Mouse (Mus musculus): ENCODE data around the gene Tcl1b4. TPM values are rescaled to one million over a fixed set of nuclear protein-coding genes. Genes with fewer than 3 reads are reported as not detected.

Gene Tcl1b4
- polyA plus RNA-seq, 1 experiment from 2014 or later = not detected

DNA sequence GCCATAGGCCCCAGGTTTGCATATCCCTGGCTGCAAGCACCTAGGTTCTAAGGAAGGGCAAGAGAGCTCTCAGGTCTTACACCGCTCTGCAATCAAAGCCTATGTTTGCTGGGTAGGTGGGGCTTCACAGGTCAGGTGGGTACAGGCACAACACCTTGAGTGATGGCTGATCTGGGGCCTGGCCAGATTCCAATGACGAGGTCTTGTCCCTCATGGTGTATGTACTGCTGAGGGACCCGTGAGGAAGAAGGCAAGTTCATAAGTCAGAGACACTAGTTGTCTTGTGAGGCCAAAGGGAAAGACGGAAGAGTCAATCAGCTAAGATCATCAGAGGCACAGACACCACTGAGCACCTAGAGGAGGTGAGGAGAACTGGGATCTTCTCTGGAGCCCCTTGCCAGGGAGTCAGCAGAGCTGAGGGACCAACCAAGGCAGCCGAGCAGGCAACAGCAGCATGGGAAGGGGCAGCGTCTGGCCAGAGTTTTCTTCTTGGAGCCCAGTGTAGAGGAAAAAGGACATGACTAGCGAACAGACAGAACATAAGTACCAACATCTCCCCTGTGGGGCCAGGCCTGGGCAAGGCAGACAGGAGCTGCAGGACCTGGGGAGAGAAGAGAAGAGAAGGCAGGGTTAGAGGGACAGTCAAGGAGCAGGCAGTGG is 15.5 kb downstream of the Tcl1b4 start:
- H3K9ac ChIP-seq (ENCODE audit: low read length) = no peak overlapping the region
- no peak overlapping the region for H3K4me3 ChIP-seq (ENCODE audit: control insufficient read depth in 1 of 2, insufficient read depth in 1 of 2, low read depth in 1 of 2, low read length in 2 of 2)
- H3K27ac ChIP-seq (replicated peaks in 1 of 2; ENCODE audit: control insufficient read depth in 1 of 2, insufficient read depth in 1 of 2, low read depth in 2 of 2, low read length in 2 of 2) = no peak overlapping the region
- no peaks in the 10 kb centered on the region for H3K9me3 ChIP-seq (ENCODE audit: control insufficient read depth, low read length)
- H3K4me2 ChIP-seq (ENCODE audit: low read length) = no peak overlapping the region
- ATAC-seq (ENCODE audit: insufficient number of reproducible peaks, insufficient read depth, low FRiP score, low read depth) = no peak
- no peaks in the 10 kb centered on the region for H3K36me3 ChIP-seq (ENCODE audit: control insufficient read depth, insufficient read depth, low read length)
- H3K27me3 ChIP-seq (ENCODE audit: control insufficient read depth, insufficient read depth, low read length) = no peaks in the 10 kb centered on the region
- H3K4me1 ChIP-seq (ENCODE audit: control insufficient read depth in 2 of 2, insufficient read depth in 2 of 2, low read length in 2 of 2) = no peaks in the 10 kb centered on the region
- 80% methylated on average over 7 of the region's 7 CpGs for WGBS

DNA sequence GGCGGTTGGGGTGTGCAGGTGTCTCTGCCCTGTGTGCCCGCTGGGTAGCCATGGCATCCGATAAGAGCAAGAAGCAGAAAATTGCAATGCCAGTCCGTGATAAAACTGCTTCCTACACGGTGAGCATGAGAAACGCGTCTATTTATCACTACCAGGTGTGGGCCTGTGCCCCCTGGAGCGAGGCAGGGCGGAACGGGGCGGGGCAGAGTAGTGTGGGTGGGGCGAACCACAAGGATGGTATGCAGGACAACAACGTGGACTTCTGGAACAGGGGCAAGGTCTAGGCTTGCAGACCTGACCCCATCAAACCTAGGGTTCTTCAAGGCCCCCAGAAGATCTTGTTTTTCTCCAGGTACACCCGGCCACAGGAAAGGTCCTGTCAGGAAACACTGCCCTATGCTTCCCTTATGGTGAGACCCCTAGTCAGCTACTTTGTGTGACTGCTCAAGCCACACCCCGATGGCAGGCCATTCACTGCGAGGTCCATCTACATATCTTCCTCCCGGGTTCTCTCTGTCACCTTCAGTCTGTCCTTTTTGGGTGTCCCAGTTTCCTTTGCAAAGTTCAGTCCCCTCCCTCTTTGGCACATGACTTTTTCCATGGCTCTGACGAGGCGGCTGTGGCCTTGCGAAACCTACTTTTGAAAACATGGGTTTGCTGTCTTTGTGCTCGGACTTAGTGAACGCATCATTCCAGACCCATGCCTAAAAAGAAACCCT is 21.0 kb downstream of the Tcl1b4 start, which contains the start of gene Tcl1:
TSS of gene Tcl1 (minus strand) at position 193 of the 719 bp plus-strand sequence.
- no peak within 1 kb of the TSS for H3K27ac ChIP-seq (replicated peaks in 1 of 2; ENCODE audit: control insufficient read depth in 1 of 2, insufficient read depth in 1 of 2, low read depth in 2 of 2, low read length in 2 of 2)
- H3K36me3 ChIP-seq (ENCODE audit: control insufficient read depth, insufficient read depth, low read length) = no peaks in the 10 kb centered on the region
- H3K4me1 ChIP-seq (ENCODE audit: control insufficient read depth in 2 of 2, insufficient read depth in 2 of 2, low read length in 2 of 2) = no peaks in the 10 kb centered on the region
- WGBS = 85% methylated on average over 22 of the region's 22 CpGs
- no peaks in the 10 kb centered on the region for H3K27me3 ChIP-seq (ENCODE audit: control insufficient read depth, insufficient read depth, low read length)
- no peak within 1 kb of the TSS for H3K9ac ChIP-seq (ENCODE audit: low read length)
- no peak within 1 kb of the TSS for H3K4me2 ChIP-seq (ENCODE audit: low read length)
- no peak within 1 kb of the TSS for H3K4me3 ChIP-seq (ENCODE audit: control insufficient read depth in 1 of 2, insufficient read depth in 1 of 2, low read depth in 1 of 2, low read length in 2 of 2)
- peak; percentile 48 for ATAC-seq (ENCODE audit: insufficient number of reproducible peaks, insufficient read depth, low FRiP score, low read depth)
- H3K9me3 ChIP-seq (ENCODE audit: control insufficient read depth, low read length) = no peaks in the 10 kb centered on the region

DNA sequence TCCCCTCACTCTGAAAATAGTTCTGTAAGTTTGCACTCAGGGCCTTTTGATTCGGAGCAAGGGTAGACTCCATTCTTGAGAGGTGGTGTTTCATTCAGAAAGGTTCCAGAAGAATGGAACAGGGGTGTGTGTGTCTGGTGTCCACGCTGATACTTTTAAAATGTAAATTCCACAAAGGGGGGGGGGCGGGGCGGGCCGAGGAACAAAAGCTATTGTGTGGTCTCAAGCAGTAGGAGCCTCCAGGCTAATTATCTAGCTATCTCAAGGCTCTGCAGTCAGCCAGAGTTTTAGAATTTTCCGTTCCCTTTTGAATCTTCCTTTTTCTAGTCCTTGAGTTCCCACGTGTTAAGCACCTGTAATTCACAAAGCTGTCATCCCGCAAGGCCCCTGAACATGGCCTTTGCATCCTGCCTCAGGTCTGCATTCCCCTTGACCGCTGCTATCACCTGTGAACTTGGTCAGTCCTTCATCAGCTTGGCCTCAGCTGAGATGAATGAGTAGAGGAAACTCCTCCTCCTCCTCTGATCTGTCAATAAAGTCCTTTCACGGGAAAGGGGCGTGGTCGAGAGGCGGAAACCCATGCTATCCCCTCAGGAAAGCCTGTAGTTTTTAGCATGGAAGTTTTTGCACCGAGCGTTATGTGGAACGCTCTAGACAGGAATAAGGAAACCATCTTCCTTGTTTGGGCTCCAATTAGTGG is 23.0 kb downstream of the Tcl1b4 start:
- H3K27ac ChIP-seq (replicated peaks in 1 of 2; ENCODE audit: control insufficient read depth in 1 of 2, insufficient read depth in 1 of 2, low read depth in 2 of 2, low read length in 2 of 2) = no peak overlapping the region
- no peak overlapping the region for H3K9ac ChIP-seq (ENCODE audit: low read length)
- no peak for ATAC-seq (ENCODE audit: insufficient number of reproducible peaks, insufficient read depth, low FRiP score, low read depth)
- H3K4me1 ChIP-seq (ENCODE audit: control insufficient read depth in 2 of 2, insufficient read depth in 2 of 2, low read length in 2 of 2) = no peaks in the 10 kb centered on the region
- H3K27me3 ChIP-seq (ENCODE audit: control insufficient read depth, insufficient read depth, low read length) = no peaks in the 10 kb centered on the region
- H3K4me2 ChIP-seq (ENCODE audit: low read length) = no peak overlapping the region
- WGBS = 56% methylated on average over 16 of the region's 16 CpGs
- H3K36me3 ChIP-seq (ENCODE audit: control insufficient read depth, insufficient read depth, low read length) = no peaks in the 10 kb centered on the region
- no peaks in the 10 kb centered on the region for H3K9me3 ChIP-seq (ENCODE audit: control insufficient read depth, low read length)
- H3K4me3 ChIP-seq (ENCODE audit: control insufficient read depth in 1 of 2, insufficient read depth in 1 of 2, low read depth in 1 of 2, low read length in 2 of 2) = no peak overlapping the region

DNA sequence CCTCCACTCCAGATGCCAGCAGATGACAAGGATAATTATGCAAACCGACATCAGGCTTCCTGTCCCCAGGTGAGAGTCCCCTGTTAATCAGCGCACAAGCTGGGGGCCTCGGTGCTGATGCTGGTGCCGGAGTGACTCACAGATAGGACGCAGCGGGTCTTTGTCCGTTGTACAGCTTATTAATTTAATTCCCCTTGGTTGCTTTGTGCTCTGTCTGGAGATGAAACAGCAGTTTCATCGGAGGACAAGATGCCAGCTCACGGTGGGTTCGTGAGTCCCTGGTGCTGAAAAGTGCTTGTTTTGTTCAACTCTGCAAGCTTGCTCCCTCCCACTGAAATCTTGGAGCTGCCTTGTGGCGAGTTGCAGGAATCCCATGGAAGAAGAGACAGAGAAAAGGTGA is 32.6 kb downstream of the Tcl1b4 start:
- WGBS = 60% methylated on average over 11 of the region's 11 CpGs
- no peaks in the 10 kb centered on the region for H3K27me3 ChIP-seq (ENCODE audit: control insufficient read depth, insufficient read depth, low read length)
- no peak for ATAC-seq (ENCODE audit: insufficient number of reproducible peaks, insufficient read depth, low FRiP score, low read depth)
- H3K9ac ChIP-seq (ENCODE audit: low read length) = no peak overlapping the region
- no peak overlapping the region for H3K4me2 ChIP-seq (ENCODE audit: low read length)
- no peak overlapping the region for H3K4me3 ChIP-seq (ENCODE audit: control insufficient read depth in 1 of 2, insufficient read depth in 1 of 2, low read depth in 1 of 2, low read length in 2 of 2)
- H3K9me3 ChIP-seq (ENCODE audit: control insufficient read depth, low read length) = no peaks in the 10 kb centered on the region
- H3K36me3 ChIP-seq (ENCODE audit: control insufficient read depth, insufficient read depth, low read length) = no peaks in the 10 kb centered on the region
- no peaks in the 10 kb centered on the region for H3K4me1 ChIP-seq (ENCODE audit: control insufficient read depth in 2 of 2, insufficient read depth in 2 of 2, low read length in 2 of 2)
- H3K27ac ChIP-seq (replicated peaks in 1 of 2; ENCODE audit: control insufficient read depth in 1 of 2, insufficient read depth in 1 of 2, low read depth in 2 of 2, low read length in 2 of 2) = no peak overlapping the region

DNA sequence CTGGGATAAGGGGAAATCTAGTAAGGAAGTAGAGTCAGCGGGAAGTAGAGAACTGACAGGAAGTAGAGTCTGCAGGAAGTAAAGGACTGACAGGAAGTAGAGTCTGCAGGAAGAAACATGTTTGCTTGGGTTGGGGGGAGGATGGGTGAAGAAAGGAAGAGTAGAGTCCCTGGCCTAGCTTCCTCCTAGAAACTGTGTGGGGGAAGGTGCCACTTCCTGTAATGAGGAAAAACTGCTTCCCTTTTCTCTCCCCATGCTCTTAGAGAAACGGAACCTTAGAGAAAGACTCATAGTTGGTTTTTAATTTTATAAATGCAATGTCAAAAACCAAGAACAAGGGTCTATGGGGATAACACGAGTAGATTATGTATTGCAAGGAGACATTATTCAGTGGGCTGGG is 33.3 kb downstream of the Tcl1b4 start:
- Histone ChIP-seq H3K4me1 (ENCODE audit: control insufficient read depth in 2 of 2, insufficient read depth in 2 of 2, low read length in 2 of 2) (no peaks in the 10 kb centered on the region), H3K4me2 (ENCODE audit: low read length) (no peak overlapping the region), H3K27ac (replicated peaks in 1 of 2; ENCODE audit: control insufficient read depth in 1 of 2, insufficient read depth in 1 of 2, low read depth in 2 of 2, low read length in 2 of 2) (no peak overlapping the region), H3K4me3 (ENCODE audit: control insufficient read depth in 1 of 2, insufficient read depth in 1 of 2, low read depth in 1 of 2, low read length in 2 of 2) (no peak overlapping the region), H3K9me3 (ENCODE audit: control insufficient read depth, low read length) (0 out of 2 replicates have a peak, but pooled peaks cover under 1% of the 10 kb centered on the region), H3K36me3 (ENCODE audit: control insufficient read depth, insufficient read depth, low read length) (no peaks in the 10 kb centered on the region), H3K9ac (ENCODE audit: low read length) (no peak overlapping the region), H3K27me3 (ENCODE audit: control insufficient read depth, insufficient read depth, low read length) (no peaks in the 10 kb centered on the region)
- ATAC-seq (ENCODE audit: insufficient number of reproducible peaks, insufficient read depth, low FRiP score, low read depth) = no peak
- 63% methylated on average over 3 of the region's 3 CpGs for WGBS

DNA sequence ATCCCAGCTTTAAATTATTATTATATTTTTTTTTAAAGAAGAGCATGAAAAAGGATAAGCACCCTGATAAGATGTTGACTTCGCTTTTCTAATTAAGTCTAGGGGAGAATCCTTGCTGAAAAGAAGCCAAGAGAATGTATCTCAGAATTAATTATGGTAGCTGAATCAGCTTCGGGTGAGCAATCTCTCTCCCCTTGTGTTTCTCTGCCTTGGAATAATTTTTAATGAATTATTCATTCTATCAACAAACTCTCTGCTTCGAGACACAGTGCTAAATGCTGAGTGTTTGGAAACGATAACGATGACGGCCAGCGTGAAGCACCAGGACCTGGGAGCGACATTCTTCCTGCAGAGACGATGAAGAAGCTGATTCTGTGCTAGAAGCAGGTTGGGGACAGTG is 37.3 kb downstream of the Tcl1b4 start:
- H3K27ac ChIP-seq (replicated peaks in 1 of 2; ENCODE audit: control insufficient read depth in 1 of 2, insufficient read depth in 1 of 2, low read depth in 2 of 2, low read length in 2 of 2) = no peak overlapping the region
- H3K9me3 ChIP-seq (ENCODE audit: control insufficient read depth, low read length) = 0 out of 2 replicates have a peak, but pooled peaks cover 2% of the 10 kb centered on the region
- H3K4me1 ChIP-seq (ENCODE audit: control insufficient read depth in 2 of 2, insufficient read depth in 2 of 2, low read length in 2 of 2) = no peaks in the 10 kb centered on the region
- H3K4me3 ChIP-seq (ENCODE audit: control insufficient read depth in 1 of 2, insufficient read depth in 1 of 2, low read depth in 1 of 2, low read length in 2 of 2) = no peak overlapping the region
- 76% methylated on average over 9 of the region's 9 CpGs for WGBS
- no peak for ATAC-seq (ENCODE audit: insufficient number of reproducible peaks, insufficient read depth, low FRiP score, low read depth)
- H3K27me3 ChIP-seq (ENCODE audit: control insufficient read depth, insufficient read depth, low read length) = no peaks in the 10 kb centered on the region; the same call in 1 of the 2 replicates
- H3K9ac ChIP-seq (ENCODE audit: low read length) = no peak overlapping the region
- no peak overlapping the region for H3K4me2 ChIP-seq (ENCODE audit: low read length)
- no peaks in the 10 kb centered on the region for H3K36me3 ChIP-seq (ENCODE audit: control insufficient read depth, insufficient read depth, low read length)

DNA sequence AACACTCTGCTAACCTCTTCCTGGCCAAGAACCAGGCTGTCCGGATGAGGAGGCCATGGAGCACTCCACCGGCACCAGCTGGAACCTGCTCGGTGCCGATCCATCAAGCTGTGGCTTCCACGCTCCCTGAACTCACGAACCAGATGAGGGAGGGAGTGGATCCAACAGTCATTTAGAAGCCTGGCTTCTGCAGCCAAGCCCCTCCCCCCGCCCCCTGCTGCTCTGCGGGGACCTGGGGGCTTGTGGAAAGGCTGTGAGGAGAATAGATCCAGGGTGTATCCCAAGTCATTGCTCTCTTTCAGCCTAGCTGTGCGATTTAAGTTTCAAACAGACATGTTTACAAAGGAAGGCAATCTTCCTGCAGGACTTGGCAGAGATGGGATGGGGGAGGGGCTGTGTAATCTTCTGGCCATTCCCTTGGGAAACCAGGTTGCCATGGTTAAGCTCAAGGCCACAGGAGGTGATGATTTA is 47.0 kb downstream of the Tcl1b4 start:
- 7% methylated on average over 9 of the region's 9 CpGs for WGBS
- no peak overlapping the region for H3K27ac ChIP-seq (replicated peaks in 1 of 2; ENCODE audit: control insufficient read depth in 1 of 2, insufficient read depth in 1 of 2, low read depth in 2 of 2, low read length in 2 of 2)
- no peak overlapping the region for H3K4me3 ChIP-seq (ENCODE audit: control insufficient read depth in 1 of 2, insufficient read depth in 1 of 2, low read depth in 1 of 2, low read length in 2 of 2)
- H3K27me3 ChIP-seq (ENCODE audit: control insufficient read depth, insufficient read depth, low read length) = no peaks in the 10 kb centered on the region; the same call in 1 of the 2 replicates
- H3K9me3 ChIP-seq (ENCODE audit: control insufficient read depth, low read length) = no peaks in the 10 kb centered on the region
- peak overlapping the region; percentile 38 for H3K4me2 ChIP-seq (ENCODE audit: low read length)
- H3K36me3 ChIP-seq (ENCODE audit: control insufficient read depth, insufficient read depth, low read length) = no peaks in the 10 kb centered on the region
- no peak for ATAC-seq (ENCODE audit: insufficient number of reproducible peaks, insufficient read depth, low FRiP score, low read depth)
- peaks cover 5 to 6% of the 10 kb centered on the region in 2 experiments; a peak in 2 of 4 replicates for H3K4me1 ChIP-seq (ENCODE audit: control insufficient read depth in 2 of 2, insufficient read depth in 2 of 2, low read length in 2 of 2)
- no peak overlapping the region for H3K9ac ChIP-seq (ENCODE audit: low read length)
